Mouse (Mus musculus) liver, adult 2 months (tissue): Measurements from ENCODE around the gene Zkscan4.

Experiments
- CTCF ChIP-seq: fragments of 200-500 bp; IDR thresholded peaks from 2 replicates; pipeline ENCODE4 v1.5.1; 2011; ENCODE audit warnings: low read depth, low read length, control low read depth
- POLR2A ChIP-seq: fragments of 200-500 bp; IDR thresholded peaks from 2 replicates; pipeline ENCODE4 v1.6.1; 2011; ENCODE audit warnings: low read length, control low read depth; ENCODE audit not compliant: insufficient read depth; ENCODE audit errors: extremely low read depth

- no peak for TF ChIP-seq CTCF
- no peak for TF ChIP-seq POLR2A
These were observed 51.4 kb downstream of the Zkscan4 start for GRCm38 (mm10) chr13:21530136-21530535.
